Mouse (Mus musculus): Measurements from ENCODE around the gene Tmem191c.

Gene Tmem191c

GRCm38 (mm10) chr16:17266113-17266512 lies 9.8 kb upstream of the Tmem191c start:
- DNase-seq (ENCODE audit: low spot score), result no peak

- no peak for DNase-seq (ENCODE audit: low spot score)
These were observed 7.9 kb upstream of the Tmem191c start for GRCm38 (mm10) chr16:17267937-17268336.

GRCm38 (mm10) chr16:17269872-17270271 lies 6.0 kb upstream of the Tmem191c start:
- no peak for DNase-seq (ENCODE audit: low spot score)

- DNase-seq (ENCODE audit: low spot score), result peak; percentile 50
These were observed 4.8 kb upstream of the Tmem191c start for GRCm38 (mm10) chr16:17271124-17271523.

- no peak for DNase-seq (ENCODE audit: low spot score)
These were observed 4.0 kb upstream of the Tmem191c start for GRCm38 (mm10) chr16:17271856-17272255.

- DNase-seq (ENCODE audit: low spot score), result peak; percentile 93
These were observed 581 bp downstream of the Tmem191c start for GRCm38 (mm10) chr16:17276164-17277151.

GRCm38 (mm10) chr16:17277342-17278211 lies 1.7 kb downstream of the Tmem191c start:
- DNase-seq (ENCODE audit: low spot score), result peak; percentile 71

- no peak for DNase-seq (ENCODE audit: low spot score)
These were observed 4.6 kb downstream of the Tmem191c start for GRCm38 (mm10) chr16:17280471-17280870.

GRCm38 (mm10) chr16:17283151-17283550 lies 7.3 kb downstream of the Tmem191c start:
- no peak for DNase-seq (ENCODE audit: low spot score)

GRCm38 (mm10) chr16:17287103-17287502 lies 11.2 kb downstream of the Tmem191c start:
- DNase-seq (ENCODE audit: low spot score), result no peak

- no peak for DNase-seq (ENCODE audit: low spot score)
These were observed 15.1 kb downstream of the Tmem191c start for GRCm38 (mm10) chr16:17291016-17291415.

- peak; percentile 55 for DNase-seq (ENCODE audit: low spot score)
These were observed 16.9 kb downstream of the Tmem191c start for GRCm38 (mm10) chr16:17292751-17293150.

- no peak for DNase-seq (ENCODE audit: low spot score)
These were observed 24.9 kb downstream of the Tmem191c start for GRCm38 (mm10) chr16:17300818-17301217.

- DNase-seq (ENCODE audit: low spot score), result no peak
These were observed 27.8 kb downstream of the Tmem191c start for GRCm38 (mm10) chr16:17303521-17304245.

- no peak for DNase-seq (ENCODE audit: low spot score)
These were observed 31.6 kb downstream of the Tmem191c start for GRCm38 (mm10) chr16:17307461-17307860.

GRCm38 (mm10) chr16:17309036-17309435 lies 33.2 kb downstream of the Tmem191c start:
- no peak for DNase-seq (ENCODE audit: low spot score)

GRCm38 (mm10) chr16:17312531-17312930 lies 36.7 kb downstream of the Tmem191c start:
- DNase-seq (ENCODE audit: low spot score), result no peak

GRCm38 (mm10) chr16:17316554-17316953 lies 40.7 kb downstream of the Tmem191c start:
- no peak for DNase-seq (ENCODE audit: low spot score)

- no peak for DNase-seq (ENCODE audit: low spot score)
These were observed 45.6 kb downstream of the Tmem191c start for GRCm38 (mm10) chr16:17321481-17321880.

GRCm38 (mm10) chr16:17324745-17325144 lies 48.9 kb downstream of the Tmem191c start:
- DNase-seq (ENCODE audit: low spot score), result no peak

- DNase-seq (ENCODE audit: low spot score), result peak; percentile 39
These were observed 50.2 kb downstream of the Tmem191c start for GRCm38 (mm10) chr16:17326064-17326463.
